Mouse (Mus musculus) adrenal gland, adult 10 weeks (tissue): Measurements from ENCODE around the gene Mecr. TPM values are rescaled to one million over a fixed set of nuclear protein-coding genes. Genes with fewer than 3 reads are reported as not detected.

Source experiments
- polyA plus RNA-seq: library from polyadenylated mRNA; stranded (reverse); fragments of 350-450 nt; fragmentation: Illumina TruSeq; extraction: RNeasy Lipid Tissue Mini Kit (QIAGEN cat#74804); gene quantifications from one replicate; pipeline ENCODE4 v1.2.3, GENCODE M21; 2014; ENCODE audit warnings: low read depth, low replicate concordance

The Mecr gene
- 4.8 TPM for polyA plus RNA-seq

DNA sequence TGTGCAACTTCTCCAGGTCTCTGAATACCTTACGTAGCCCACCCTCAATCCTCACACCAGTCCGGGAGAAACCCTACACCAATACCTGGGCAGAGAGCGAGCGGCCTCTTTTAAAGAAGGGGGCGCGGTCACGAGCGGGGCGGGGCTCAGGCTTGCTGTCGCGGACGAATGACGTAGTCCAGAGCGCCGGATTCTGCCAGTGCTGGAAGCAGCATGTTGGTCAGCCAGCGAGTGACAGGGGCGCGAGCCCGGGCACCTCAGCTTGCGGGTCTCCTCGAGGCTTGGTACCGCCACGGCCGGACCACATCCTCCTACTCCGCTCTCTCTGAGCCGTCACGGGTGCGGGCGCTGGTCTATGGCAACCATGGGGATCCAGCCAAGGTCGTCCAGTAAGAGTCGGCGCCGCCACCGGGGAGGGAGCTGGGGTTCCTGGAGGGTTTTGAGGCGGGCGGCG is at the start of gene Mecr:
TSS of gene Mecr (plus strand) at position 181 of the 454 bp plus-strand sequence.

DNA sequence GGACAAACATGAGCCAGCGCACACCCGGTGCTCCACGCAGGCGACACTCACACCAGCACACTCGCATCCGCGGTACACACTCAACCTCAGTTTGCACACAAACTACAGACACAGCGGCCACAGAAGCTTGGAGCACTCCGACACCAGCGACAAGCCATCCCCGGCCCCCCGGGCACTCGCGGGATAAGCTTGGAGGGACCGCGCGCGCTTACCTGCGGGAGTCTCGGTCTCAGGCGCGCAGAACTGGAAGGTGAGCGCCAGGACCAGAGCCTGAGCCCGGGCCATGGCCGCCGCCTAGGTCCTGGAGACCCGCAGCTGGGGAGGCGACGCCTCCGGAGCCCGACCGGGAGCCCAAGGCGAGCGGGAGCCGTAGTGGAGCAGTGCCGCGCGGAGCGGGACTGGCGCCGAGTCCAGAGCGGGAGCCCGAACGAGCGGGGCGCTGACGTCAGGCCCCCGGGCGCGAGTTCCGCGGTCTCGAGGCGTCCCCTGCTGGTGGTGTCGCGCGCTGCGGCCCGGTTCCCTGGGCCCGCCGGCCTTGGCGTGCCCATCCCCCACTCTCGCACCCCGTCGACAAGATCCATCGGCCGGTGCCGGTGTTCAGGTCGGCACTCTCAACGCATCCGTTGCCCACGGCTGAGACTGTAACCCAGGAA is 5.3 kb upstream of the Mecr start, which contains the start of gene Ptpru:
TSS of gene Ptpru (minus strand) at position 417 of the 653 bp plus-strand sequence.

DNA sequence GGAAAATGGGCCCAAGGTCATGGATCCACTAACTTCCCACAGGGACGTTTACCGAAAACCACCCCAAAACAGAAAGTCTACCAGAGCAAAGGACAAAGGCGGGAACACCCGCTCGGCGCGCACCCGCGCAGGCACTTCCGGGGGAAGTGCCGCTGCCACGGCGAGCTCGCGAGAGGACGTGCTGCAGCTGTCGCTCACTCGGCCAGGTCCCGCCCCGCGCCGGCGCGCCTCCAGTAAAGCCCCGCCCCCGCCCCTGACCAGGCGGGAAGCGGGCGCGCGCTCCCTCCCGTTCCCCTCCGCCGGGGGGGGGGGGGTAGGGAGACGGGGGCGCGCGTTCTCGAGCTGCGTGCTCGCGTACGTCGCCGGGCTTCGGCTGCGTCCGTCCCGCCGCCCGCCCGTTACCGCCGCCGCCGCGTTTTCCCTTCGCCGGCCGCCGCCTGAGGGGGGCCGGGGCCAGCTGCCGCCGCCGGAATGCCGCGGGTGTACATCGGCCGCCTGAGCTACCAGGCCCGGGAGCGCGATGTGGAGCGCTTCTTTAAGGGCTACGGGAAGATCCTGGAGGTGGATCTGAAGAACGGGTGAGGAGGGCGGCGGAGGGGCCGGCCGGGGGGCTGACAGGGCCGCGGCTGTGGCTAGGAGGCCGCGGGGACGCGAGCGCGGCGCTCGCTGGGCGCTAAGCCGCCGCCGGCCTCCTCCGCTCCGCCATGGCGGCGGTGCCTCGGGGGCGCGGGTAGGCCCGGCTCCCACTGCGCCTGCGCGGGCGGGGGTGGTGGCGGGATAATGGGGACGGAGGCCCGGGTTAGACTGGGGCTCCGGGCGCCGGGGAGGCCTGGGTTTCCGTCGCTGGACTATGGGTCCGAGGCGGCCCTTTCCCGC is 30.3 kb downstream of the Mecr start, which contains the start of gene Srsf4:
TSS of gene Srsf4 (plus strand) at position 325 of the 876 bp plus-strand sequence.

Other genes with a start within 250 kb of the Mecr start
- gene Ptpru, start 5.2 kb upstream of the Mecr start, polyA plus RNA-seq = 14.8 TPM
- 13.8 TPM for gene Srsf4, start 30.1 kb downstream of the Mecr start, polyA plus RNA-seq
- not detected for gene Tmem200b, start 78.3 kb downstream of the Mecr start, polyA plus RNA-seq
- not detected for gene Gm10300, start 231.2 kb downstream of the Mecr start, polyA plus RNA-seq
- 43.0 TPM for gene Epb41, start 231.9 kb downstream of the Mecr start, polyA plus RNA-seq